Mouse (Mus musculus) liver, postnatal 0 days (tissue): ENCODE data around the gene Olfr1389.
"Not testable (repeated sequence)": the region's sequence is repeated elsewhere in the genome, so short reads cannot be mapped to it uniquely, and the experiment has no call there.

Source experiments
- CTCF ChIP-seq: sonication (generic); IDR thresholded peaks from 2 replicates; pipeline ENCODE4 v1.5.1; 2016; ENCODE audit warnings: antibody characterized with exemption, low read depth
- EP300 ChIP-seq: IDR thresholded peaks from 2 replicates; pipeline ENCODE4 v1.6.1; 2016; ENCODE audit warnings: antibody characterized with exemption, low read depth, mild to moderate bottlenecking

DNA sequence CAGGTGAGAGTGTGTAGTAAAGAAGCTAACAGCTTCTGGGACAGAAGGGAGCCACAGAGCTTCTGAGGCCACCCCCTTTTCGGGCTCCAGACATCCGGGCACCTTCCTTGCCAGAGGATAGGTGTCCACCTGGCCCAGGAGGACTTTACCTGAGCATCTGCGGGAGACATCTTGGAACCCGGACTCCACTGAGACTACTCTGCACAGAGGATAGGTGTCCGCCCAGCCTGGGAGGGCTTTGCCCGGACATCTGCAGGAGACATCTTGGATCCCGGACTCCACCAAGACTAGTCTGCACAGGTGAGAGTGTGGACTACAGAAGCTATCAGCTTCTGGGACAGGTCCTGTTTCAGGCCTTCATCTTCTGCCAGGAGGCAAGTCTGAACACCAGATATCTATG, 36.7 kb upstream of the Olfr1389 start:
- not testable (repeated sequence) for TF ChIP-seq CTCF, EP300
